Mouse (Mus musculus) megakaryocyte, embryonic 14.5 days (primary cell): ENCODE results near the gene Usp37. TPM values are rescaled to one million over a fixed set of nuclear protein-coding genes. Genes with fewer than 3 reads are reported as not detected.
"Not testable (repeated sequence)": the region's sequence is repeated elsewhere in the genome, so short reads cannot be mapped to it uniquely, and the experiment has no call there.

Experiments
- H3K27me3 ChIP-seq: replicated peaks from 2 replicates; pipeline ENCODE3; 2012; ENCODE audit warnings: inconsistent platforms
- H3K36me3 ChIP-seq: replicated peaks from 2 replicates; pipeline ENCODE3; 2012; ENCODE audit warnings: low read length, inconsistent platforms, mixed read lengths
- H3K4me1 ChIP-seq: 2 replicates; pipeline ENCODE4 v1.6.1; 2012; ENCODE audit warnings: inconsistent platforms
- H3K4me3 ChIP-seq: replicated peaks from 2 replicates; pipeline ENCODE3; 2012; ENCODE audit warnings: moderate library complexity, mild to moderate bottlenecking, inconsistent platforms
- H3K9me3 ChIP-seq: 2 replicates; pipeline ENCODE4 v1.6.1; 2012; ENCODE audit warnings: inconsistent platforms
- FLI1 ChIP-seq: IDR thresholded peaks from 2 replicates; pipeline ENCODE4 v1.6.1; 2012; ENCODE audit warnings: low read length, inconsistent platforms, mixed read lengths
- GATA1 ChIP-seq: IDR thresholded peaks from 3 replicates; pipeline ENCODE4 v1.6.1; 2012; ENCODE audit warnings: mixed read lengths, low read length, inconsistent platforms, borderline replicate concordance
- polyA plus RNA-seq: library from polyadenylated mRNA; stranded (reverse); fragments of >175 nt; gene quantifications from 2 replicates; pipeline ENCODE4 v1.2.3, GENCODE M21; 2012; ENCODE audit warnings: low replicate concordance; ENCODE audit not compliant: insufficient read depth

Usp37 gene
- polyA plus RNA-seq, 1 experiment = 0.17 TPM

DNA sequence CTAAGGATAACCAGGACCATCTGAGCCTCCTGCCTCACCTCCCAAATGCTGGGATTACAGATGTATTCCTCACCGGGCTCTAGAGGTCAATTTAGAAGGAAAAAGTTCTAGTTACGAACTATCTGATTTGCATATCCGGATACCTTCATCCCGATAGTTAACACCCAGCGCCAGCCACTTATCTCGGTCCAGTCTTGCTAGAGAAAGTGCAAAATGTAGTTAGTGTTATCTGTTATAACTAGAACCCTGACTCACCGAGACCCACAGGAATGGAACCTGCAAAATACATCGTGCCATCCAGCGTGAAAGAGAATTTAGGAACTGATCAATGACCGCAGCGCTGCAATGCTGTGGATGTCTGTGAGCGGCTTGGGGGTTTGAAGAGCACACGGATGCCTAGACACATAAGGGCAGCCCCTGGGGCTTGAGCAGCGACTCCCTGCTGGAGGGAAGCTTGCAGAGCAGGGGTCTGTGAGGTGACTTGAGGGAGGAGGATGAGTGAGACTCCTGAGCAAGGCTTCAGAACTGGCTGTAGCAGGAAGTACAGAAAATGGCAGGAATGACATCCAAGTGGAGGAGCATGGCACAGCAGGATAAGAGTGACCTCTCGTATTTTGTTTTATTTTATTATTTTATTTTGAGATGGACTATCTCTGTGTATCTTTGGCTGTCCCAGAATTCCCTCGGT lies 142.9 kb downstream of the Usp37 start:
- Histone ChIP-seq H3K36me3 (no peaks in the 10 kb centered on the region), H3K4me3 (no peak overlapping the region), H3K4me1 (peaks cover 28% of the 10 kb centered on the region), H3K27me3 (peaks cover 3% of the 10 kb centered on the region), H3K9me3 (no peaks in the 10 kb centered on the region)
- TF ChIP-seq FLI1 = no peak
- TF ChIP-seq GATA1 = no peak

DNA sequence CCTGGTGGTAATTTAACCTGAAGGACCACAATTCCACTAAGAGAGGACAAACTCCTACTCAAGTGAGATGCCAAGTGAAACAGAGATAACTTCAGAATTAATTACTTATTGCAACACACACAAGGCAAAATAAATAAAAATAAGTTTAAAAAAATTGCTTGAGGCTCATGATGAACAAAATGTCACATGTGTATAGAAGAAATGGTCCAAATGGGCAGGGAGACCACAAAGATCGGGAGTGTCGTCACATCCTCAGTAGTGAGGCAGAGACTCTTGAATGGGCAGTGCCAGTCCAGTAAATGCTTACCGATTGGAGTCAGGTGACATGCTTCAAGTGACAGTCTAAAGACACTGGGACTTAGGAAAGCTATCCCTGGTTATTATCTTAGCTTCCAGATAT lies 143.6 kb downstream of the Usp37 start:
- no peak overlapping the region for H3K4me3 ChIP-seq
- H3K9me3 ChIP-seq = no peaks in the 10 kb centered on the region
- peaks cover 3% of the 10 kb centered on the region for H3K27me3 ChIP-seq
- no peak for TF ChIP-seq FLI1
- no peak for TF ChIP-seq GATA1
- no peaks in the 10 kb centered on the region for H3K36me3 ChIP-seq
- H3K4me1 ChIP-seq = peaks cover 31% of the 10 kb centered on the region

DNA sequence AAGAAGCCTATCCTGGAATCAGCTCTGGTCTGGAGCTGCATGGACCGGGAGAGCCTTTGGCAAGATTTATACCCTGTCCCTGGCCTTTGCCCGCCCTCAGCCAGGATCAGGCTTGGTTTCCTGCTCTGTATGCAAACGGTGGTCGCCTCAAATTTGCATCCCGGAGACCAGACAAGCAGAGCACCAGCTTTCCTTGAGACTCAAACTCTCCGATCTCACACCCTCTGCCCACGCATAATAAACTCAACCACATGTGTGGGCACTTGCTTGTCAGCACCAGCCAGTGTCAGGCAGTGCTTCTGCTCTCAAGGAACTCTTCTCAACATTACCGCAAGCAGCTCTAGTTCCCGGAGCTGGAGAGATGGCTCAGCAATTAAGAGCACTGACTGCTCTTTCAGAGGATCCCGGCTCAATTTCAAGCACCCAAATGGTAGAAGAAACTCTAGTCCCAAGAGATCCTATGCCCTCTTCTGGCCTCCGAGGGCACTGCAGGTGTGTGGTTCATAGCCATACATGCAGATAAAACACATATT lies 146.1 kb downstream of the Usp37 start:
- Histone ChIP-seq H3K36me3 (peaks cover 25% of the 10 kb centered on the region), H3K4me1 (peaks cover 56% of the 10 kb centered on the region), H3K4me3 (peak overlapping the region; percentile 95), H3K9me3 (no peaks in the 10 kb centered on the region), H3K27me3 (no peaks in the 10 kb centered on the region)
- no peak for TF ChIP-seq FLI1

GRCm38 (mm10) chr1:74397268-74397918 lies 146.7 kb downstream of the Usp37 start:
- H3K36me3 ChIP-seq = peaks cover 26% of the 10 kb centered on the region
- no peaks in the 10 kb centered on the region for H3K9me3 ChIP-seq
- peaks cover 62% of the 10 kb centered on the region for H3K4me1 ChIP-seq
- TF ChIP-seq GATA1 = no peak
- TF ChIP-seq FLI1 = 0 out of 2 replicates have a peak, but pooled peaks have one; percentile 31
- no peaks in the 10 kb centered on the region for H3K27me3 ChIP-seq
- peak overlapping the region; percentile 95 for H3K4me3 ChIP-seq

DNA sequence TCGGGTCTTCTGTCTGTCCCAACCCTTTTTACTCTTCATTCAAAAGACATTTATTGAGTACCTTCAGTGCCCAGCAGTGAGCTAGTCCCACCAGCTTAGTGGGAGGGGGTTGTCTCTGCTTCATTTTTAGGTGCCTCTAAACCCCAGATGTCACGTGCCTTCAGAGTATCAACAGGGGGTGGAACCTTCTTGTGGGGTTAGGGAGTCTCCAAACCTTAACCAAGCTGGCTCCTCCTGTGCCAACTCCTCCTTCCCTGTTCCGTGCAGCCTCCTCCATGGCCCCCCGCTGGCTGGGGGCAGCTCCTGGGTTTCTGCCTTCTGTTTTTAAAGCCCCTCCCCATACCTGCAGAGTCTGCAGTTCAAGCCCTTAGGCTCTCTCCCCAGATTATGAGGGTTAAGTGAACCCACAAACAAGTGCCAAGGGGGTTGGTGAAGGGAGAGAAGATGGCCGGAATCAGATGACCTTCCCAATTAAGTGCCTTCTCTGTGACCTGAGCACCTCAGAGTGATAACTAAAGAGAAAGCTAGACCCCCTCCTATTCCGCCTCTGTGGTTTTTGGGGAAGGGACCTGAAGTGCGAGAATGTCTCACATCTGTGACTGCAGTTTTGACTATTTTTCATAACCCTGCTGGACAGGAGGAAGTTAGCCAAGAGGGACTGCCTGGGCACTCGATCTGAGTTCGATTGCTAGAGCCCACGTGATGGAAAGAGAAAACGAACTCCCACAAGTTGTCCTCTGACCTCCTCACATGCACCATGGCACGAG lies 147.4 kb downstream of the Usp37 start:
- peak overlapping the region; percentile 95 for H3K4me3 ChIP-seq
- H3K9me3 ChIP-seq, H3K27me3 ChIP-seq: not testable (repeated sequence)
- H3K36me3 ChIP-seq = peaks cover 26% of the 10 kb centered on the region
- peaks cover 60% of the 10 kb centered on the region for H3K4me1 ChIP-seq

GRCm38 (mm10) chr1:74395290-74395689 lies 148.8 kb downstream of the Usp37 start:
- no peak overlapping the region for H3K4me3 ChIP-seq
- H3K9me3 ChIP-seq = no peaks in the 10 kb centered on the region
- TF ChIP-seq GATA1 (no peak), FLI1 (no peak)
- peaks cover 63% of the 10 kb centered on the region for H3K4me1 ChIP-seq
- H3K27me3 ChIP-seq = no peaks in the 10 kb centered on the region
- H3K36me3 ChIP-seq = peaks cover 26% of the 10 kb centered on the region

DNA sequence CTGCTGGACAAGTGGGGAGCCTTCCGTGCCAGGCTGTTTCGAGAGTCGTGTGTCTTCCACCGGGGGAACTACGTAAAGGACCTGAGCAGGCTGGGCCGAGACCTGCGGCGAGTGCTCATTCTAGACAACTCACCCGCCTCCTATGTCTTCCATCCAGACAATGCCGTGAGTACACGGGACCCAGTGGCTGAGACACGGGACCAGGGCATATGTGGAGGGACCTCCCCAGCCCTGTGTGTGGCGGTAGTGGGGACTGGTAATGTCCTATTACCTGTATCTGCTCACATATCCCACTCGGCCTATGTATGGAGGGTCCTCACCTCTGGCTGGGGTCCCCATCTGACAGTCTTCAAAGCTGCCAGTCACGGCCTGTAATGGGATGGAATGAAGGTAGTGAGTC lies 149.2 kb downstream of the Usp37 start:
- Histone ChIP-seq H3K9me3 (no peaks in the 10 kb centered on the region), H3K36me3 (peaks cover 26% of the 10 kb centered on the region), H3K4me3 (no peak overlapping the region), H3K4me1 (peaks cover 67% of the 10 kb centered on the region), H3K27me3 (no peaks in the 10 kb centered on the region)
- TF ChIP-seq FLI1 (no peak), GATA1 (no peak)

GRCm38 (mm10) chr1:74394311-74394710 lies 149.8 kb downstream of the Usp37 start:
- Histone ChIP-seq H3K4me1 (peaks cover 73% of the 10 kb centered on the region), H3K9me3 (no peaks in the 10 kb centered on the region), H3K36me3 (peaks cover 26% of the 10 kb centered on the region), H3K4me3 (no peak overlapping the region), H3K27me3 (no peaks in the 10 kb centered on the region)
- TF ChIP-seq FLI1 (no peak), GATA1 (no peak)

GRCm38 (mm10) chr1:74393697-74394096 lies 150.4 kb downstream of the Usp37 start:
- no peak for TF ChIP-seq FLI1
- no peak for TF ChIP-seq GATA1
- peaks cover 26% of the 10 kb centered on the region for H3K36me3 ChIP-seq
- H3K27me3 ChIP-seq = no peaks in the 10 kb centered on the region
- H3K4me1 ChIP-seq = peaks cover 77% of the 10 kb centered on the region
- no peak overlapping the region for H3K4me3 ChIP-seq
- H3K9me3 ChIP-seq = no peaks in the 10 kb centered on the region

DNA sequence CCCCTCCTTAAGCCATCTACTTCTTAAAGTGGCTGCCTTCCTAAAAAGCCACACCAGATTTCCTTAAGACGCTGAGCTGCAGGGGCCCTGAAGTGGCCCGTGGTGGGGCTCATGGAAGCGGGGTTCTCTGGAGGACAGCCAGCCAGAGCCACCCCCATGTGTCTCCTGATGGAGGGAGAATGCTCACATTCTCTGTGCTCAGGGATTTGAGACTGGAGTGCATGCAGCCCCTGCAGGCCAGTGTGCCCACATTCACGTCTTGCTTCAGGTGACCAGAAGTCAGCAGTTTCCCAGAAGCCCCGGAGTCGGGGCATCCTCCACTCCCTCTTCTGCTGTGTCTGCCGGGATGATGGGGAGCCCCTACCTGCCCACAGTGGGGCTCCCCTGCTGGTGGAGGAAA lies 151.1 kb downstream of the Usp37 start:
- Histone ChIP-seq H3K4me3 (peak overlapping the region; percentile 97), H3K36me3 (peaks cover 26% of the 10 kb centered on the region), H3K27me3 (no peaks in the 10 kb centered on the region), H3K9me3 (no peaks in the 10 kb centered on the region), H3K4me1 (peaks cover 81% of the 10 kb centered on the region)
- no peak for TF ChIP-seq FLI1
- no peak for TF ChIP-seq GATA1
